Mouse (Mus musculus): ENCODE results near the gene E2f1.
A peak's percentile ranks its signal among the peaks of the same experiment; 100 is the strongest.

Gene E2f1

DNA sequence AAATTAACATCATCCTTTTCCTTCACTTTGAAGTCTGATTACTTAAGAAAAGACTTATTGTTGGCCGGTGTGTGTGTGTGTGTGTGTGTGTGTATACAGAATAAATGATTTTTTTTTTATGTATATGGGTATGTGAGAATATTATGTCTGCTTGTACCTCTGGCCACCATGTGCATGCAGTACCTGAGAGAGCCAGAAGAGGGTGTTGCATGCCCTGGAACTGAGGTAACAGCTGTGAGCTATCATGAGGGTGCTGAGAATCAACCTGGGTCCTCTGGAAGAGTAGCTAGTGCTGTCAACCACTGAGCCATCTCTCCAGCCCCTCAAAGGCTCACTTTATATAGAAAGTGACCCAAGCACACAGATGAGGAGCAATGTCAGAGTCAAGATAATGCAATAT lies 11.7 kb upstream of the E2f1 start:
- no peak for DNase-seq

DNA sequence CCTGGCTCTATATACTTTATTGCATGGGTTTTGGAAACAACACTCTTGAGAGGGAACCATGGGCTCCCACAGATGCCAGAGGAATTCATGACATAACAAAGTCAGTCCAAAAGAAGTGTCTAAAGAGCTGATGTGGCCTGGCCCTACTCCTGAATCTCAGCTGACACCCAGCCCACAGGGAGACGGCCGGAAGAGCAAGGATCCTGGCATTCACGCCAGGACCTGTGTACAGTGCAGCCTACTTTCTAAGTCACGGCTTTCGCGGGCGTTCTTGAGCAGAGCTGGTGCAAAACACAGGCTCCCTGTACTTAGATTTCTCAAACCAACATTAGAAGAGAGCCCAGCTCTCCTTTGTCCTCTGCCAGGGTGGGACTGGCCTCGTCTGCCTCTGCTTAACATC lies 10.9 kb upstream of the E2f1 start:
- DNase-seq: no peak

DNA sequence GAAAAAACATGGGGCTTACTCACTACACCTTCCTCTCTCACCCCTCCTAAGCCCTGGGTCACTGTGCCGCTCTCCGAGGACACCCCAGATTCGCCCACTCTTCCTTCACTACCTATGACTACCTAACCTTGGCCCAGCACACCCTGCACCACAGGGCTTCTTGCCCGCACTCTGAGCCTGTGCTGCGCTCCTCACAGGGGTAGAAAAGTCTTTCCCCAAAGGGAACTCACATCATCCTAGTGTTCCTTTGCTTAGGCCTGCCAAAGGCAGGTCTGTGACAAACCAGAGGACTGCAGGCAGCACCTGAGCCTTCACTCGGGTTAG lies 8.0 kb upstream of the E2f1 start:
- no peak for DNase-seq

DNA sequence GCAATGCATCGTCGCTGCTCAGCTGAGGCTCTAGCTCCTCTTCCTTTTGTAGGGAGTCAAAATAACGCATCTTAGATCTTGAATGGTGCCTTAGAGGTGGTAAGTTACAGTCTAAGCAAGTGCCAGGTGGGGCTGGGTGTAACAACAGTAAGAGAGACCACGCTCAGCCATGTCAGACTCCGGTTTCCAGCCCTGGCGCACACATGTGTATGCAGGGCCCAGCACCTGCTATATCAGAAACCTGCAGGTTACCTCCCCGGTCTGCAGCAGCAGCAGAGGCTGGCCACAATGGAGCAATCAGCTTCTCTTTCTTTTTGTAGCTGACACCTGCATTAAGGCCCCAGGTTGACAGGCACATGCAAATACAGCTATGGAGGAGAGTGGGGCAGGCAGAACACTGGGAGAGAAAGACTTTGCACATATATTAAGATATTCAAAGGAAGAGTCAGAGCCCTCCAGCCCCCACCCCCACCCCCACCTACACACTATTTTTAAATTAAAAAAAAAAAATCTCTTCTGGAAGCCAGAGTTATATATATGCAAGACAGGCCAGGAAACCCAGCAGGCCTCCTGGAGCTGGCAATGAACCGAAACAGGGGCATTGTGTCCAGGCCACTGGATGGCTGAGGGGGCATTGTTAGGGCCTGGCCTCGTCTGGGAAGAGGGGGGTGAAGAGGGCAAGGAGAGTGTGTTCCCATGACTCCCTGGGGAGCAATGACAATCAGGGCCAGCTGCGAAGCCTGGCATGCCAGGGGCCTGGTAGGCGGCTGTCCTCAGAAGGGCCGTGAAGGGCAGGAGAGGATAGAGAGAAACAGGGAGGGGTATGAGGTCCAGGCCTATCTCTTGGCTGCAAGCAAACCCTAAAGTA lies 7.4 kb upstream of the E2f1 start:
- no peak for DNase-seq

DNA sequence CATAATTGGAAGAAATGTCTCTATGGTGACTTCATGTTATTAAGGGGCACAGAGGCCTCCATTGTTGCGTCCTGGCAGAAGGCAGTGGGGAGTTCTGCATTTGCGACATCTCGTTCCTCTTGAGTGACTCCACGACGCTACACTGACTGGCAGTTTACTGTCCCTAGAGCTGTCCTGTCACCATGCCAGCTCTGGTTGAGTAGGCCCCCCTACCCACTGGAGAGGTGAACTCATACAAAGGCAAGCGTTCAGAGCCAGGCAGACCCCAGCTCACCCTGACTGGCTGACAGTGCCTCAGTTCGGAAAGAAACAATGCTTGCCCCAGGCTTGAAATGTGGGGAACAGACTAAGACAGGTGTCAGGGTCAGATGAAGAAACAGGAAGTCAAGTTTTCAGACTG lies 4.6 kb upstream of the E2f1 start:
- DNase-seq: no peak

DNA sequence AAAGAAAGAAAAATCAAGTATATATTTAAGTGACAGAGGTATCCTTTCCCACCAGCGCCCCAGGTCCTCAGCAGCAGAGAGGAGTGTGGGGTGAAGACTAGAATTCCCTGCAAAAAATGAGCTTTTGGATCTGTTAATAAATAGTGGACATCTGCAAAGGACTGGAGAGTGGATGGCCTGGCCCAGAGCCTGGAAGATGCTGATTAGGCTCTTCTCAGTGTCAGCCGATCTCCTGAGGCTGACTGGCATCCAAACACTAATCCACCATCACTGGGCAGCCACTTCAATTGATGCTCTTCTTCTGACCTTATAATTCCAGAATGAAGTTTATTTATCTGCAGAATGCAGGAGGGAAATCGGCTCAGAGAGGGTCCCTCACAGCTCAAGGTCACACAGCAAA lies 3.3 kb upstream of the E2f1 start:
- DNase-seq: no peak

DNA sequence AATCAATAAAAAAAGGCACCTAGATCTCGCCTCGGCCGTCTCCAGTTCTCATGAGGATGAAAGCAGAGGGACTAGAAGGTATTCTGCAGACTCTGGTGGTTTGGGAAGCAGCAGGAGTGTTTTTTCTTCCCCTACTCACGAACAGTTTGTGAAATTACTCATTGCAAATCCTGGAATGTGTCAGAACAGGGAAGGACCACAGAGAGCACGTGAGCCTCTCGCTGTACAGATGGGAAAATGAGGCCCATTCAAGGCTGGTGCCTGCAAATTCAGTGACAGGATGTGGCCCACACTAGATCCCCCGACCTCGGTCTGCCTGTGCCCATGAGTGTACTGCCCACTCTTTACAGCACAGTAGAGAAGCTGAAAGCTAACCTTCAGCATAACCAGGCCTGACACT lies 2.3 kb upstream of the E2f1 start:
- no peak for DNase-seq

DNA sequence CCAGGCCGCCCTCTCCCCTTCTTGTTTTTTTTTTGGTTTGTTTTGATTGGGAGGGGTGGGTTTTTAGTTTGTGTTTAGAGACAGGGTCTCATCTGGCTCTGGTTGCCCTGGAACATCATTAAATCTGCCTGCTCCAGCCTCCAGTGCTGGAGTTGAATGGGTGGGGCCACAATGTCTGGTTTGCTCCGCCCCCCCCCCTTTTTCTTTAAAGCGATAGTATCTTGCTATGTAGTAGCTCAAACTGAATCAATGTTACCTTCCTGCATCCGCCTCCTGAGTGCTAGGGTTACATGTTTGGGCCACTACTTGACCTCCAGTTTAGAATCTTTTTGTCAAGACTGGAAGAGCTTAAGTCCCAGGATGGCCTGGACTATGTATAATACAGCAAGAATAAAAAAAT lies 1.6 kb upstream of the E2f1 start:
- DNase-seq: no peak

DNA sequence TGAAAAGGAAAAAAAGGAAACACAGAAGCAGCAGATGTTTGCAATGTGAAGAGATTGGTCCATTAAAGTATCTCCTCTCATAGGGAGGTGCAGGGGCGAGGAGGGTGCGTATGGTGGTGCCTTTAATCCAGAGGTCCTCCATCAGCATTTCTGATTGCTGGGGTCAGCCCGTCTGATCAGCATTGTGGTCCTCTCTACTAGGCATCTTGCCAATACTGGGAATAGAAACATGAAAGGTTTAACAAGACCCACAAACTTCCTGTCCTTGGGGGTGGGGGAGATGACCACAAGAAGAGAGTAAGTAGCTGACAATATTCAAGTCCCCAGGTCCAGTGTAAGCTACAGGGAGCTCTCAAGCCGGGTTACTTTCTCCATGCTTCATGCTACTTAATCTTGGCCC lies 974 bp upstream of the E2f1 start:
- no peak for DNase-seq

DNA sequence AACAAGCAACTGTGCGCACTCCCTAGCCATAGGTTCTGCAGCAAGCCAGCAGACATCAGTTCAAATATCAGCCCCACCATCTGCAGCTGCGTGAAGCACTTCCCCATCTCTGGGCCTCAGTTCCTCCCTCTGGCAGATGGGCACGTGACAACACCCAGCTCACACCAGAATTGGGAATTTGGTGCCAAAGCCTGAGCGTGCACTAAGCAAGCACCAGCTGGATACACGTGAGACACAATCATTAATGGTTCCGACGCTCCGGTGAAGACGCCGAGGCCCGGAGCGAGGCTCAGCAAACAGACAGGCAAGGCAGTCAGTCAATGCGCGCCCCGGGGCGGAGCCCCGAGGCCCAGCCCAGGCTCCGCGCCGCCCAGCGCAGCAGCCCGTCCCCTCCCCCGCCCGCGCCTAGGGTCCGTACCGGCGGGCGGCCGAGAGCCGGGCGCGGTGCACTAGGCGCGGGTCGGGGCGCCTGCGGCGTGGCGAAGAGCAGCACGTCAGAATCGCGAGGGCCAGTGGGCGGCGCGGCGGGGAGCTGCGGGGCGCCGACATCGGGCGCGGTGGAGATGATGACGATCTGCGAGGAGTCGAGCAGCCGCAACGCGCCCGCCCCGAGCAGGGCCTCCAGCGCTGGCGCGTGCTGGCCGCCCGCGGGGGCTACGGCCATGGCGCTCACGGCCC lies 482 bp downstream of the E2f1 start:
- peak in 1 of 2 experiments; percentile 43 for DNase-seq

DNA sequence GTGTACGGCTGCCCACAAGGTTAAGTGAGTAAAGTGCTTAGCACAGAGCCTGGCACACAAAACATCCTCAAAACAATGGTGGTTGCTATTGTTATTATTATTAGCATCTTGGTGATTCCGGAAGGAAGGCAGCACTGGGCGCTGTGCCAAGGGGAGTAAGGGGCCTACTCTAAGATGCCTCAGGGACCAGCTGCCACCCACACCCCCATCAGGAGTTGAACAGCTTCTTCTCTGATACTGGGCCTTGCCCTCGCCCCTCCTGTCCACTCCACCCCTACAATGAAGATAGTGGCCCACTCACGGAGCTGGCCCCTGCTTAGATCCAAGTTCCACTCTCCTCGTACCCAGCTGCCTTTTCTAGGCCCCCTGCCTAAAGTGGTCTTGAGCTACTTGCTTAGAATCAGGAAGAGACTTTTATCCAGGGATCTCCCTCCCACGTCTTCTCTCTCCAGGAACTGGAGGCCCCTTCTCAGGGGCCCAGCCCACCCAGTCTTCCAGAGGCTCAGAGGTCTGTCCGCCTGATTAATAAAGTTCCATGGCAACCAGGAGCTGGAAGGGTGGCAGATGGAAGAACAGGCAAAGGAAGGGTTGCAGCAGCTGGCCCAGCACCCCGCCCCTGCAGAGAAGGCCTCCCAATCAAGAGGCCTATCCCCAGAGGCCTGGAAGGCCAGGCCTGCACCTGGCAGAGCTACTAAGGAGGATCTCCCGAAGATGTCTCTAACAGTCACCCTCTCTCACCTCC lies 1.2 kb downstream of the E2f1 start:
- no peak for DNase-seq

DNA sequence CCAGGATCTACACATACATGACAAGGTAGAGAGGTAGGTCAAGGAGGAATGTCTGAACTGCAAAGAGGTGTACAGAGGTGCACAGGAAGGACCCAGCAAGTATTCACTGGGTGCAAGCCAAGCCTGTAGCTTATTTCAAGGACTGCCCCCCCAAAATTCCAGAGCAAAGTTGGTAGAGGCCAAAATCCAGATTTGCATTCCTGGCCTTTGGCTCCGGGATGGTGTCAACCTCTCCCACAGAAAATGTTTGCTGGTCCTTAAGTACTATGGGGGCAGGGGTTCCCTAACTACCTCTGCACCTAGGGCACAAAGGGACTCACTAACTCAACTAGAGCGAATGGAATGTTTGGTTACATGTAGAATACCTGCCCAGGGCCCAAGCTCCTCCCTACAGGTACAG lies 1.9 kb downstream of the E2f1 start:
- DNase-seq: peak in 1 of 2 experiments; percentile 25

DNA sequence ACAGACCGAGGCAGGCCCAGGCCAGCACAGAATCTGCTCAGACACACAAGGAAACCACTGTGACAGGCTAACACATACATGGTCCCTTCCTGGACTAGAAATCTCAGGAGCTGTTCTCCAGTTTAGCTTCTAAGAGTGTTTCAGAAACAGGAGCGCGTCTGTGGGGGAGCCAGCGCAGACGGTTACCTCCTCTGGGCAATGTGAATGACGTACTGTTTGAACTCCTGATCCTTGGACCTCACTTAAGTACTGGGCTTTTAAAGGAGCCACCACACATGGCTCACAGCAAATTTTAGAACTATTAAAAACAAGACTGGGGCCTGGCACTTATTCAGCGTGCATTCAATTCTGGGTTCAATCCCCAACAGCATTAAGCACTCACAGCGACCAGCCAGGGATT lies 3.1 kb downstream of the E2f1 start:
- DNase-seq: peak; percentile 37 to 42

DNA sequence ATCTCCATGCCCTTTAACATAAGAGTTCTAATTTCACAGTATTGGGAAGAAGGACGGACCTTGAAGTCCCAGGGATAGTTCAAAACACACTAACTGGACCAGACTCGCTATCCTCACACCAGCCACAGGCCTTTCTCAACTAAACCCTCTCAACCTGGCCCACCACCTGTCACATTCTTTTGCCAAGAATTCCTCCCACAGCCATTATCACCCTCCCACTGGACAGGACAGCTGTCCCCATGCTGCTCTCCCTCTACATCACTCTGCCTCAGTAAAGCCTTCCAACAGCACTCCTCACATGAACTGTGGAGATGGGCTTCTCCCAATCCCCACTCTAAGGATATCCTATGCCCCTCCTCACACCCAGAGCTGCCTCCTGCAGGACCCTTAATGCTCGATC lies 4.1 kb downstream of the E2f1 start:
- no peak for DNase-seq

DNA sequence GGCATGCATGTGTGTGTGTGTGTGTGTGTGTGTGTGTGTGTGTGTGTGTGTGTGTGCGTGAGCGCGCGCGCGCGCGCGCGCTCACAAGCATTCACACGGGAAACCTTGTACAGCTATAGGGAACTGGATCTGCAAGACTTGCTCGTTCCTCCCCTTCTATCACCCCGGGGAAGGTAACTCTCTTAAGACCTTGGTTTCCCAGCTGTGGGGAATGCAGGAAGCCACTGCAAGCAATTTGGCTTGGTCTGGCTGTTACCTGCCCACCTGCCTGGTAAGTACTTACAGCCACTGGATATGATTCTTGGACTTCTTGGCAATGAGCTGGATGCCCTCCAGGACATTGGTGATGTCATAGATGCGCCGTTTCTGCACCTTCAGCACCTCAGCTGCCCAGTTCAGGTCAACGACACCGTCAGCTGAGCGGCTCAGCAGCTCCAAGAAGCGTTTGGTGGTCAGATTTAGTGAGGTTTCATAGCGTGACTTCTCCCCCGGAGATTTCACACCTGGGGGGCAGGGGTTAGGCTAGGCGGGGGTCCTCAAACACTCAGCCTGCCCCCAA lies 6.0 kb downstream of the E2f1 start:
- DNase-seq: peak; percentile 78 to 83

DNA sequence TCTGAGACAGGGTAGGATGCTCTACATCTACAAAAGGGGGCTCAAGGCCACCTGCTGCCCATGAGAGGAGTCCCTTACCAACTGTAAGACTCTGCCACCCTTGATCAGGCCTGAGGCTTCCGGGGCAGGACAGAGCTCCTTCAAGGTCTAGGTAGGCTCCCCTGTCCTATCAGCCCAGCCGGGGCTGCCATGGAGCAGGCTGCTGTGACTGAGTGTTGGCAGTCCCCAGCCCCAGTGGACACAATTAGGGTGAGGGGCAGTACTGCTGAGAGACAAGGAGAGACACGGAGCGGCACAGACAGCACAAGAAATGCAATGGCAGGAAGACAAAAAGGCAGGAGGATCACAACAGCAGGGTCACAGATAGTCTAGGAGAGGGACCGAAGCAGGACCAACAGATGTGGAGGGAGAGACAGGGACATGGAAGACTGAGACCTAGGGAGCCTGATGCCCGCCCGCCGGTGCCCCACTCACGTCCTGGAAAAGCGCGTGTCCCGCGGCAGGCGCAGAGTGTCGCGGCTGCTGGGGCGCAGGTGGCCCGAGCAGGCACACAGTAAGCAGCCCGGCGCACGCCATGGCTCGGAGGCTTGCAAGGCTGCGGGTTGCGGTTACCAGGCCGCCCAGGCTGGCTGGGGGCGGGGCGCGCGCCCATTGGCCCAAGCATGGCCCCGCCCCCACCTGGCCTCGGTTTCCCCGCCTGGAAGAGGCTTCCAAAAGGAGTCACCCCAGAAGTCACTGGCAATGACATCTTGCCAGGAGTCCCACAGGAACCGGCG lies 11.2 kb downstream of the E2f1 start, which contains the start of gene Necab3:
Gene Necab3, minus strand, starts transcription at position 627 of the 776 bp plus-strand sequence.
- no peak for DNase-seq

DNA sequence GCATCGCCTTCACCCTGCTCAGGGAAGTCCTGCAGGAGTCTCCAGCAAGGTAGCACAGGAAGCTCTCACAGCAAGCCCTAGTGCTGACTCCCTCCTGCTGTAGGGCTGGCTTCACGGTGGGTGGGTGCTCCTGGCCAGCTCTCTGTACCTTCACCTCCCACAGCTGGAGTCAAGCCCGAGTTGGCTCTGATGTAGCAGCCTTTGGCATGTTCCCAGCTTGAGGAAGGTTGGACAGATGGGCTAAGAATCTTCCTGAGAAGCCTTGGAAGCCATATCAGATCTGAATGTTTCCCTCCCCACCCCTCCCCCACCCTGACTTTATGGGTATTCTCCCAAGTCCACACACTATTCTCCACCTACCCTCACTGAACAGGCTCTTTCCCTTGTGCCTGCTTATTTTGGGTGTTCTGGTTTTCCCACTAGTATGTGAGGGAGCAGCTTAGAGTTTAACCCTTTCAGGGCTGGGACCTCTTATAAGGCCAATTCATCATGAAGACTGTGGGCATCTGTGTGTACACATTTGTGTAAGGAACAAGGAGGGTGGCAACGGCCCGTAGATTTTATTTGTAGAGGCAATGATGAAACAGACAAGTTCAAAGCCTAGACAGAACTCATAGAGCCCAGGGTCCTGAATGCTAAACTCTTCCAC lies 12.4 kb downstream of the E2f1 start:
- DNase-seq: no peak

DNA sequence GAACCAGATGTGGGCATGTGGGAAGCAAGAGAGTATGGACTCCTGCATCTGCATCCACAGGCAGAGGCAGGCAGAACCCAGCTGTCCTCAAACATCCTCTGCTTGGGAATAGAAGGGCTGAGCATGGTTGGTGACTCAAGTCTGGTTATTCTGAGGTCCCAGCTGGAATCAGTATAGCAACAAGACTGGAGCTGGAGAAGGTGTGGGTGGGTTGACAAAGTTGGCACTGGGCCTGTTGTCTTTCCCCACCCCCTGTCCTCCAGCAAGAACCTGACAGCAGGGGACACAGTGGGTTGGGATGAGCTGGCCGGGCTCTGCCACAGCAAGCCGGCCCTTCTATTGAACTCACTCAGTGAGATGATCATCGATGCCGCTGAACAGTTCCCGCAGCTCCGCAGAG lies 14.5 kb downstream of the E2f1 start:
- no peak for DNase-seq

DNA sequence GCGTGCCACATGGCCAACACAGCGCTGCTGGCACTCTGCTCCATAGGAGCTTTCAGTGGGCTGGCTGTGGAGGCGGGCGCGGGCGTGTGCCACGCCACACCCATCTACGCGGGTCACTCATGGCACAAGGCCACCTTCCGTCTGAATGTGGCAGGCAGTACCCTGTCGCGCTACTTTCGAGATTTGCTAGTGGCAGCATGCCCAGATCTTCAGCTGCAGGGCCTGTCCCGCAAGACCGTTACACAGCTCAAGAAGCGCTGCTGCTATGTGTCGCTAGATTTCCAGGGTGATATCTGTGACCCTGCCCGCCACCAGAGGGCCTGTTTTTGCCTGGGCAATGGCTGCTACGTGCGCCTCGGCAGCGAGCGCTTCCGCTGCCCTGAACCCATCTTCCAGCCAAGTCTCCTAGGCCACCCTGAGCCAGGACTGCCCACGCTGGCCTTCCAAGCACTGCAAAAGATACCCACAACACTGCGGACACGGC lies 17.2 kb downstream of the E2f1 start:
- peak; percentile 38 to 64 for DNase-seq

DNA sequence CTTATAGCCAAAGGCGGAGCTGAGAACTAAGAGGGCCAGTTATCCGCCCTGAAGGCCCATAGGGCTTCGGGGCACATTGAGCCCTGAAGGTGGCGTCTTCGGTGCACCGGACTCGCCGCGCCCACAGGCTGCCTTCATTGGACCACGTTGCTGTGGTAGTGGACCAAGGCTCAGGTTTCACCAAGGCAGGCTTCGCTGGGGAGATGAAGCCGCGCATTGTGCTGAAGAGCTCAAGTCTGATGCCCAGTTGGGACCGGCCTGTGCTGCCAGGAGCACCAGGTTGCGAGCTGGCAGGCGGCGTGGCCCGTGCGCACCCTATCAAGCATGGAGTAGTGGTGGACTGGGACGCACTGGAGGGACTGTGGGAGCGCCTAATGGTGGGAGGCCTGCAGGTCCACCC lies 17.8 kb downstream of the E2f1 start:
- DNase-seq: no peak

DNA sequence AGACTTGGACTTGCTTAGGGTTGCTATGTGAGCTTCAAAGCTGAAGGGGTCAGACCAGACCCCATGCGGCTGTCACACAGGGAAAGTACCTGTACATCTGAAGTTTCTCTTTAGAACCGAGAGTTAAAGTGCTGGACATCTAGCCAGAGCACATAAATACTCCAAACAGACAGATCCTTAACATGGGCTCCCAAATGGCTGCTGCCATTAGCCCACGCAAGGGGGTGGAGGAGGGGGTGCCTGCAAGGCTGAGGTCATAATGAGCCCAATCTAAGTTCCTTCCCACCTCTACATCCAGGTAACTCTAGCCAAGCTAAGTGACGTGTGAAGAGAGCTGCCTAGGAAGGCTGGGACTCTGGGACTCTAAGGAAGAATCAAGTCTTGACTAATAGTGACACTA lies 18.2 kb downstream of the E2f1 start, which contains the start of gene Actl10:
Gene Actl10, plus strand, starts transcription at position 301 of the 400 bp plus-strand sequence.
- no peak for DNase-seq

DNA sequence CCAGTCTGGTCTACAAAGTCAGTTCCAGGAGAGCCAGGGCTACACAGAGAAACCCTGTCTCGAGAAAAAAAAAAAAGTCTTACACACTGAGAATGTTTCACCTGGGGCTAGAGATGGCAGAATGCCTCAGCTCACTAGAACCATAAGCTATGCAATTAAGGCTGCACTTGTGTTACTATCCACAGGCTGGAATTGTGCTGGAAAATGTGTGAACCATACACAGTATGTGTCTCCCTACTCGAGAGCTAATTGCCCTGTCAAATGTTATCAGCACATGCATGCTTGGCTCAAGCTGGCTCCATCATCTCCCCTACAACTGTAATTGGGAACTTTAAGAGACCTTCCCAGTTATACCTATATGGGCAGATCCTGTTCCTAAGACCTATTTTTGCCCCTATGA lies 18.8 kb downstream of the E2f1 start:
- DNase-seq: no peak

Measured in kidney, adult 8-10 months (tissue).